Comparison of ENCODE assay signal across 8 mouse cellular contexts in the genomic region with DNA sequence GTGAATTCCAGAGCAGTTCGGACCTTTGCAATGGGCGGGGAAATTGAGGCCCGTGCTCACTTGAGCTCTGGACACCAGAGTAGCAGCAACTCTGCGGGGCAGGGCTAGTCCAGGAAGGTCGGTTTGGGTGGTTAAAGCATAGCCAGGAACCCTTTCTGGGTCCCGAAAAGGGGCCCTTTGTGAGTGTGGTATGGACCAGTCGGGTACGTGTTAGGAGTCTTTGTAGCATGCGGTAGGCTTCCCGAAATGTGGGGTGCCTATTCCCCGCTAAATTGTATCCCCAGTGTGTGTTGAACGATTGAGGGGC. TPM values are rescaled to one million over a fixed set of nuclear protein-coding genes. Genes with fewer than 3 reads are reported as not detected.
DNase-seq lines count a peak whose midpoint lies in the region; ATAC-seq and TF ChIP-seq lines count a peak whose summit lies in the region.

No protein-coding gene starts in this region.

- peak overlapping the region; percentile 95 for H3K4me3 ChIP-seq in E14TG2a.4 (replicated peaks; ENCODE audit: low read length)
- peak overlapping the region; percentile 75 for H3K4me3 ChIP-seq in forebrain, embryonic 15.5 days
- H3K4me3 ChIP-seq in liver, embryonic 14.5 days (ENCODE audit: insufficient read depth in 1 of 2, low read depth in 2 of 2, low read length in 2 of 2): peak overlapping the region; percentile 90 to 97

- H3K27me3 ChIP-seq in E14TG2a.4 (ENCODE audit: insufficient read depth, low read length): no peaks in the 10 kb centered on the region
- no peaks in the 10 kb centered on the region for H3K27me3 ChIP-seq in forebrain, embryonic 15.5 days
- H3K27me3 ChIP-seq in liver, embryonic 14.5 days (ENCODE audit: control insufficient read depth, insufficient read depth, low read length): no peaks in the 10 kb centered on the region

- H3K4me2 ChIP-seq in forebrain, embryonic 15.5 days (replicated peaks): peak overlapping the region; percentile 89
- H3K4me2 ChIP-seq in liver, embryonic 14.5 days (ENCODE audit: low read depth): peak overlapping the region; percentile 91

- H3K4me1 ChIP-seq in E14TG2a.4 (replicated peaks; ENCODE audit: low read depth, low read length): peaks cover 67% of the 10 kb centered on the region
- H3K4me1 ChIP-seq in forebrain, embryonic 15.5 days: peaks cover 23% of the 10 kb centered on the region
- peaks cover 10 to 17% of the 10 kb centered on the region in 2 experiments for H3K4me1 ChIP-seq in liver, embryonic 14.5 days (replicated peaks; ENCODE audit: control insufficient read depth in 2 of 2, insufficient read depth in 2 of 2, low read length in 1 of 2)

- peaks cover 41% of the 10 kb centered on the region for H3K36me3 ChIP-seq in E14TG2a.4 (ENCODE audit: insufficient read depth, low read length)
- H3K36me3 ChIP-seq in forebrain, embryonic 15.5 days: no peaks in the 10 kb centered on the region
- peaks cover 25% of the 10 kb centered on the region for H3K36me3 ChIP-seq in liver, embryonic 14.5 days (replicated peaks; ENCODE audit: control insufficient read depth, insufficient read depth, low read depth)

- H3K9ac ChIP-seq in forebrain, embryonic 15.5 days (replicated peaks): peak overlapping the region; percentile 72
- peak overlapping the region; percentile 87 for H3K9ac ChIP-seq in liver, embryonic 14.5 days (replicated peaks)

- H3K27ac ChIP-seq in forebrain, embryonic 15.5 days (replicated peaks): no peak overlapping the region; the same call in 1 of the 2 replicates
- H3K27ac ChIP-seq in liver, embryonic 14.5 days: peak overlapping the region; percentile 75

- H3K9me3 ChIP-seq in E14TG2a.4 (ENCODE audit: low read length): no peaks in the 10 kb centered on the region
- no peaks in the 10 kb centered on the region for H3K9me3 ChIP-seq in forebrain, embryonic 15.5 days
- no peaks in the 10 kb centered on the region for H3K9me3 ChIP-seq in liver, embryonic 14.5 days (ENCODE audit: control insufficient read depth, low read length)

- no peak for TF ChIP-seq CTCF in E14TG2a.4 (conservative IDR thresholded peaks at IDR 0.05; ENCODE audit: low read length)
- TF ChIP-seq CTCF in liver, embryonic 14.5 days (IDR thresholded peaks at IDR 0.05; ENCODE audit: low read depth): no peak

- WGBS in forebrain, embryonic 15.5 days: under 1% methylated on average over 12 of the region's 12 CpGs
- under 1% methylated on average over 12 of the region's 12 CpGs for WGBS in liver, embryonic 14.5 days (ENCODE audit: insufficient replicate concordance)

- DNase-seq in embryo, embryonic 11 days: peak; percentile 32
- no peak for DNase-seq in embryo, embryonic 10.5 days (ENCODE audit: low spot score)
- peak in 1 of 3 experiments; percentile 28 for DNase-seq in liver, embryonic 14.5 days (ENCODE audit: low read depth in 3 of 3, low spot score in 3 of 3)
- DNase-seq in T-cell, adult 2 months (ENCODE audit: low spot score): no peak
- no peak for DNase-seq in retina, embryonic 14.5 days (ENCODE audit: low spot score)
- DNase-seq in thymus, adult 18-20 months: no peak

- TF ChIP-seq EP300 in liver, embryonic 14.5 days (IDR thresholded peaks at IDR 0.05; ENCODE audit: low read depth): no peak

- no peak for ATAC-seq in forebrain, embryonic 15.5 days (replicated peaks)
- ATAC-seq in liver, embryonic 14.5 days (ENCODE audit: insufficient read depth): no peak

RNA-seq across cellular contexts. Expression of a gene that starts 0.6 kb away (rescaled TPM):
- 10.8 and 14.3 TPM in 2 replicates for polyA plus RNA-seq in forebrain, embryonic 15.5 days (2015; fragmentation: Nextera tagmentation; extraction: Ambion mirVana)
- 10.8 and 14.6 TPM in 2 replicates for polyA plus RNA-seq in liver, embryonic 14.5 days (2012; rRNA removed)
- polyA plus RNA-seq in liver, embryonic 14.5 days (2014; fragmentation: Nextera tagmentation; extraction: Ambion mirVana): 10.2 and 13.0 TPM in 2 replicates

RNA-seq across cellular contexts. Expression of a gene that starts 4.4 kb away (rescaled TPM):
- 120 and 122 TPM in 2 replicates for polyA plus RNA-seq in forebrain, embryonic 15.5 days (2015; fragmentation: Nextera tagmentation; extraction: Ambion mirVana)
- 28.8 and 30.0 TPM in 2 replicates for polyA plus RNA-seq in liver, embryonic 14.5 days (2012; rRNA removed)
- 32.5 and 32.9 TPM in 2 replicates for polyA plus RNA-seq in liver, embryonic 14.5 days (2014; fragmentation: Nextera tagmentation; extraction: Ambion mirVana)

RNA-seq across cellular contexts. Expression of a gene that starts 34.0 kb away (rescaled TPM):
- polyA plus RNA-seq in forebrain, embryonic 15.5 days (2015; fragmentation: Nextera tagmentation; extraction: Ambion mirVana): 81.1 and 89.5 TPM in 2 replicates
- polyA plus RNA-seq in liver, embryonic 14.5 days (2012; rRNA removed): 7.3 TPM in 2 replicates
- polyA plus RNA-seq in liver, embryonic 14.5 days (2014; fragmentation: Nextera tagmentation; extraction: Ambion mirVana): 10.8 and 12.2 TPM in 2 replicates

RNA-seq across cellular contexts. Expression of a gene that starts 35.3 kb away (rescaled TPM):
- polyA plus RNA-seq in forebrain, embryonic 15.5 days (2015; fragmentation: Nextera tagmentation; extraction: Ambion mirVana): 190 and 191 TPM in 2 replicates
- polyA plus RNA-seq in liver, embryonic 14.5 days (2012; rRNA removed): 15.7 TPM in 2 replicates
- polyA plus RNA-seq in liver, embryonic 14.5 days (2014; fragmentation: Nextera tagmentation; extraction: Ambion mirVana): 12.9 and 14.8 TPM in 2 replicates

RNA-seq across cellular contexts. Expression of a gene that starts 35.4 kb away (rescaled TPM):
- 4.9 and 5.5 TPM in 2 replicates for polyA plus RNA-seq in forebrain, embryonic 15.5 days (2015; fragmentation: Nextera tagmentation; extraction: Ambion mirVana)
- 1.9 and 2.0 TPM in 2 replicates for polyA plus RNA-seq in liver, embryonic 14.5 days (2012; rRNA removed)
- polyA plus RNA-seq in liver, embryonic 14.5 days (2014; fragmentation: Nextera tagmentation; extraction: Ambion mirVana): 1.8 and 2.8 TPM in 2 replicates
